Mouse (Mus musculus) erythroblast, embryonic 14.5 days (primary cell): ENCODE data around the gene Arhgef25. TPM values are rescaled to one million over a fixed set of nuclear protein-coding genes. Genes with fewer than 3 reads are reported as not detected.

Experiments
- H3K27me3 ChIP-seq: 2 replicates; pipeline ENCODE4 v1.6.1; 2012; ENCODE audit warnings: inconsistent platforms; ENCODE audit not compliant: control insufficient read depth
- H3K36me3 ChIP-seq: 2 replicates; pipeline ENCODE4 v1.6.1; 2012; ENCODE audit warnings: mild to moderate bottlenecking, inconsistent platforms; ENCODE audit not compliant: control insufficient read depth
- H3K4me1 ChIP-seq: 2 replicates; pipeline ENCODE4 v1.6.1; 2012; ENCODE audit warnings: inconsistent platforms; ENCODE audit not compliant: control insufficient read depth
- H3K4me3 ChIP-seq: replicated peaks from 2 replicates; pipeline ENCODE3; 2012; ENCODE audit warnings: moderate library complexity, mild to moderate bottlenecking, inconsistent platforms
- H3K9me3 ChIP-seq: 2 replicates; pipeline ENCODE4 v1.6.1; 2012; ENCODE audit warnings: low read length, inconsistent platforms, mixed read lengths; ENCODE audit not compliant: control insufficient read depth
- GATA1 ChIP-seq: IDR thresholded peaks from 2 replicates; pipeline ENCODE4 v1.6.1; 2012; ENCODE audit warnings: low read length, inconsistent platforms, mixed read lengths
- TAL1 ChIP-seq: IDR thresholded peaks from 3 replicates; pipeline ENCODE4 v1.6.1; 2012; ENCODE audit warnings: low read length, inconsistent platforms, mixed read lengths
- polyA plus RNA-seq: library from polyadenylated mRNA; stranded (reverse); fragments of >175 nt; gene quantifications from 2 replicates; pipeline ENCODE4 v1.2.3, GENCODE M21; 2012

Arhgef25 gene
- polyA plus RNA-seq, 1 experiment: 0.52 TPM

DNA sequence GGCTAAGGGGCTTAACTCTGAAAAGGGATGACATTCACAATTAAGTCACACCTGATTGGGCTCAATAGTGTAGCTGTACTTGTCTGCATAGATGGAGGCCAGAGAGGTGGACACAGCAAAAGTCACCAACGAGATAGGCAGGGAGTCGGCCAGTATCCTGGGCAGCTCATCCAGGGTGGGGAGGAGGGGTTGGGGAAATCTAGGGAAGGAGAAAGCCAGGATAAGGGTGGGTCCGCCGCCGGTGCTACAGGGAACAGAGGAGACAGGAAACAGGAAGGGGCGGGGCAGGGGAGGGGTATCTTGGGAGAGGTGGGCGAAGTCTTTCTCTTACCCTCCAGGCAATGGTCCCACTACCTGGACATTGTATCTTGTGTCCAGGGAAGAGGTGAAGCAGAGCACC, 13.1 kb downstream of the Arhgef25 start:
- H3K36me3 ChIP-seq: peaks cover 3% of the 10 kb centered on the region
- H3K4me3 ChIP-seq: no peak overlapping the region
- peaks cover 70% of the 10 kb centered on the region for H3K27me3 ChIP-seq
- peaks cover 3% of the 10 kb centered on the region; the same call in 1 of the 2 replicates for H3K9me3 ChIP-seq
- H3K4me1 ChIP-seq: peaks cover 40% of the 10 kb centered on the region
- TF ChIP-seq TAL1 (no peak), GATA1 (no peak)

DNA sequence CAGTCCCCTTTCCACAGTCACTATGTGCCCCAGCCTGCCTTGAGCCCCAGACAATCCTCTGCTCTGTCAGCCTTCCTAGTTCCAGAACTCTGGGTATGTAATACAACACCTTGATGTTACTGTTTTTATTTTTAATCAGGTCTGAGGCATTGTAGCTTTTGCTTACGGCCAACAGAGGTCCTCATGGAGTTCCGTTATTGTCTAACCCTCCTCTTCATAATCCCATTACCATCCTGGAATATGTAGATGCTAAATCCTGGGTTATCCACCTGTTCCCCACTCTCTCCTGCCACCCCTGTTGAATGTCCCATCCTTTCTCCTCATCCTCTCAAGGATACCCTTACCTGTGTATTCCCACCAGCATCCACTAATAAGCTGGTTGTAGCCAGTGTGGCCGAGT, 13.7 kb downstream of the Arhgef25 start:
- H3K27me3 ChIP-seq: peaks cover 66% of the 10 kb centered on the region
- peaks cover 3% of the 10 kb centered on the region; the same call in 1 of the 2 replicates for H3K9me3 ChIP-seq
- H3K4me3 ChIP-seq: no peak overlapping the region
- peaks cover 3% of the 10 kb centered on the region for H3K36me3 ChIP-seq
- TF ChIP-seq TAL1: no peak
- no peak for TF ChIP-seq GATA1
- H3K4me1 ChIP-seq: peaks cover 42% of the 10 kb centered on the region

DNA sequence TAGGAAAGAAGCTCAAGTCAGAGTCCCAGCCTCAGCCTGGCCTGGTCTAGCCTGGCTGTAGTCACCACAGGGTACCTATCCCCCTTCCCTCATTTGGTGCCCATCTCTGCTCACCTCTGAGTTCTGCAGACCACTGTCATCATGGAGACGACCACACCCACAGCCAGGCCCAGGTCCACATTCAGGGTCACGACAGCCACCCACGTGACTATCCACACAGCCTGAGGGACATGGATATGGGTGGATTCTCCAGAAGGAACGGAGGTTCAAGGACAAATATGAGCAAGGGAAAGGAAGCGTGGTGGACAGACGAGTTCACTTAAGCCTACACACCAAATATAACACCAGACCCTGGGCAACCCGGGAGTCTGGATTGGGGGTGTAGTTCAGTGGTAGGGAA, 15.7 kb downstream of the Arhgef25 start:
- H3K4me3 ChIP-seq: no peak overlapping the region
- H3K4me1 ChIP-seq: peaks cover 39% of the 10 kb centered on the region
- H3K27me3 ChIP-seq: peaks cover 66% of the 10 kb centered on the region
- H3K36me3 ChIP-seq: peaks cover 3% of the 10 kb centered on the region
- TF ChIP-seq GATA1: no peak
- no peak for TF ChIP-seq TAL1
- H3K9me3 ChIP-seq: peaks cover 3% of the 10 kb centered on the region; the same call in 1 of the 2 replicates

DNA sequence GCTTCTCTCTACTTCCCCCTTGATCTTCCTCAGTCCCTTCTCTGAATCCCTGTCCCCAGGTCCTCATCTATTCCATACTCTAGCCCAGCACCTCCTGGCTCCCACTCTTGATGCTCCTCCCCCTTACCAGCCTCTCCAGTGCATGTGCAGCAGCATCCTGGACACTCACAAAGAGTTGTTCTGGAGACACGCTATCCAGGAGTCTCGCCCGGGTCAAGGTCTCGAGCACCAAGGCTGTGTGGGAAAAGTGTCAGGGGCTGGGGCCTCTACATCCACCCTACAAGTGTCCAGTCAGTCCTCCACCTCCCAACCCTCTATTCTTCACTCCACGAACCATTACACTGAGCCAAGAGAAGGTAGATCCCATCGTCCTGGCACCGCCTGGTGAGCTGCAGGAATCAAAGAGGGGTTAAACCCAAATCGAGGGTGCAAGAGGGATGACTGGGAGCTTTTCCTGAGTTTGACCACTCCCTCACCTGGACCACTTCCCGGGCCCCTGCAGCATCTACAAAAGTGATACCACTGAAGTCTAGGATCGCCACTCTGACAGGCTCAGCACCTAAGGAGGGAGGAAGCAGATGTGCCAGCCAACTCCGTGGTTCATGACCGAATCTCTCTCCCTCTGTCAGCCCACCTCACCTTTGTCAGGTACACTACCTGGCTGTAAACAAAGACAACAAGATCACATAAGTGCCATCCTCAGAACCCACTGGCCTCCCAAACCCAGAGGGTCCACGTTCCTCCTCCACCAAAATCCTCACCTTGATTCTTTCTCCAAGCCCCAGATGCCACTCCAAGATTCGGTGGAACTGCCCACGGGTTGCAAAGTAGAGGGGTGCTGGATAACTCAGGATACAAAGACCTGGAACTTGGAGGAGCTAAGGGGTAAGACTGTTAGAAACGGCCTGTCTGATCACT, 16.5 kb downstream of the Arhgef25 start:
- H3K4me1 ChIP-seq: peaks cover 35% of the 10 kb centered on the region

DNA sequence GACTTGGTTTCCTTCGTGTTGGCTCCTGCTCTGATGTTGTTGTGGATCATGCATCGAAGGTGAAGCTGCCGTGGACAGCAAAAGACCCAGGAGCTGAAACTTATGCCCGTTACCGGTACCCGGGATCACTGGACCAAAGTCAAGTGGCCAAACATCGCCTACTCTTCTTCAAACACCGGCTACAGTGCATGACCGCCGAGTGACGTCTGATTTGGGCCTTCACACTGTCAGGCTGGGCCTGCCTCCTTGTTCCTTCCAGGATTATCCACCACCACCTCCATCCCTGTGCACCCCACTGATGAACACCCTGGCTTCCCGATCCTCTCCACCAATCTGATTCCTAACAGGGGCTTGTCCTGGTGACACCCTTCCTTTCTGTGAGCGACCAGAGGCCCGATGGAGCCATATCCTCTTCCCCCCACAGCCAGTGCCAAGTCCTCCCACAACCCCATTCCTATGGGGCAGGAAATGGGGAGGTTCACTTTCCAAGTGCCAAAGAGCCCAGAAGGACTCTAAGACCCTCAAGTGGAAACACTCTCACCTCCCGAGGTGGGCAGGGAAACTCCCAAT, 18.2 kb downstream of the Arhgef25 start:
- H3K4me3 ChIP-seq: no peak overlapping the region
- peaks cover 23% of the 10 kb centered on the region for H3K4me1 ChIP-seq
- H3K9me3 ChIP-seq: no peaks in the 10 kb centered on the region; the same call in 1 of the 2 replicates
- peaks cover 62% of the 10 kb centered on the region for H3K27me3 ChIP-seq
- H3K36me3 ChIP-seq: peaks cover 3% of the 10 kb centered on the region
- TF ChIP-seq TAL1 (no peak), GATA1 (no peak)

More for the DNA sequence above, 16.5 kb downstream of the Arhgef25 start:
- no peak overlapping the region for H3K4me3 ChIP-seq
- peaks cover 3% of the 10 kb centered on the region; the same call in 1 of the 2 replicates for H3K9me3 ChIP-seq
- TF ChIP-seq GATA1 (no peak), TAL1 (no peak)
- H3K36me3 ChIP-seq: peaks cover 3% of the 10 kb centered on the region
- peaks cover 63% of the 10 kb centered on the region for H3K27me3 ChIP-seq

DNA sequence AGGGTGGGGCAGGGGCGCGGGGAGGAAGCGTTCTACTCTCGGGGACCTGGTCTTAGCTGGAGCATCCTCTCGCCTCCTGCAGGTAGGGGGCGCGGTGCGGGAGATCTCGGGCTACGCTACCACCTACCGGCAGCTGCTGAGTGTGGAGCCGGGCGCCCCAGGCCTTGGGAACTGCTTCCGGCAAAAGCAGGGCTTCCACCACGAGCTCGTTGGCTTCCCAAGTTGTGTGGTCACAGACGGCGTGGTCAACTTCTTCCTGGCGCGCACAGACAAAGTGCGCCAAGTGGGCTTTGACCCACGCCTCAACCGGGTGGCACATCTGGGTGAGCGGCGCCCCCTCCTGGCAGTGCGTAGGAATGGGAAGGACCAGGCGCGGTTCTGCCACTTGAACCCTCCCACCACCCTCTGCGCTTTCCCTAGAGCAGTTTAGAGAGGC, 19.0 kb downstream of the Arhgef25 start:
- Histone ChIP-seq H3K4me1 (peaks cover 31% of the 10 kb centered on the region), H3K4me3 (peak overlapping the region; percentile 62), H3K36me3 (peaks cover 3% of the 10 kb centered on the region), H3K9me3 (no peaks in the 10 kb centered on the region; the same call in 1 of the 2 replicates), H3K27me3 (peaks cover 62% of the 10 kb centered on the region)
- TF ChIP-seq TAL1: no peak
- TF ChIP-seq GATA1: no peak

DNA sequence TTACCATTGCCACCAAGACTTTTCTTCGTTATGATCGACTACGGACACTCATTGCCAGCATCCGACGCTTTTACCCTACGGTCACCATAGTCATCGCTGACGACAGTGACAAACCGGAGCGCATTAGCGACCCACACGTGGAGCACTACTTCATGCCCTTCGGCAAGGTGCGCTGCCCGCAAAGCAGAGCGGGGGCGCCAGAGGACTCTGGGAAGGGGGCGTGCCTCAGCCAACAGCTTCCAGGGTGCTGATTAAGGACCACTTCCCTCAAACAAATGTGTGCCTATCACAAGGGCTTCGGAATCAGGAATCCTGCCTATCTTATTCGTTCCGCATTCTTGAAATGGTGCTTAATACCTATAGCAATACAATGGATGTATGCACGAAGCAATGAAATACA, 19.9 kb downstream of the Arhgef25 start:
- Histone ChIP-seq H3K4me3 (no peak overlapping the region), H3K27me3 (peaks cover 68% of the 10 kb centered on the region), H3K4me1 (peaks cover 39% of the 10 kb centered on the region), H3K9me3 (no peaks in the 10 kb centered on the region; the same call in 1 of the 2 replicates), H3K36me3 (peaks cover 3% of the 10 kb centered on the region)
- TF ChIP-seq GATA1 (no peak), TAL1 (no peak)

DNA sequence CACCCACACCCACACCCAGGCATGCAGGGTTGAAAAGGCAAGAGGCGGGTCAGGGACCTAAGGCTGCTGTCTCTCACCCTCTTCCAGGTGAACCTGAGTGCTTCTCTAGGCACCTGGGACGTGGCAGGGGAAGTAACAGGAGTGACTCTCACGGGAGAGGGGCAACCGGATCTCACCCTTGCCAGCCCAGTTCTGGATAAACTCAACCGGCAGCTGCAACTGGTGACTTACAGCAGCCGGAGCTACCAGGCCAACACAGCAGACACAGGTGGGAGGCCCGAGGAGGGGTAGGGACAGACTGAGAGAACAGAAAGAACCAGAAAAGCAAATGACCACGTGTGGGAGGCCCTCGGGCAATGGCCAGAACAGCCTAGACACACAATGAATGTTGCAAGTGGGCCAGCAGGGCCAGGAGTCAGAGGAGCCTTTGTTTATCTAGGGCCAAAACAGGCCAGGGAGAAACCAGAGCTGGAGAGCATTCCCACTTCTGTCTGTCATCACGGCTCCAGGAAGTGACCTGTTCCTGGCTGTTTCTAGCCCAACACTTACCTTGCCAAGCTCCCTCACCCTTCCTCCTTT, 22.2 kb downstream of the Arhgef25 start:
- Histone ChIP-seq H3K27me3 (peaks cover 80% of the 10 kb centered on the region), H3K9me3 (no peaks in the 10 kb centered on the region; the same call in 1 of the 2 replicates), H3K4me1 (peaks cover 45% of the 10 kb centered on the region), H3K36me3 (peaks cover 3% of the 10 kb centered on the region), H3K4me3 (no peak overlapping the region)
- TF ChIP-seq TAL1 (no peak), GATA1 (no peak)
